Mouse (Mus musculus) spleen, adult 2 months (tissue): ENCODE measurements around the gene Dlx5.

Experiments
- CTCF ChIP-seq: fragments of 200-500 bp; IDR thresholded peaks from 2 replicates; pipeline ENCODE4 v1.5.1; 2011; ENCODE audit warnings: mild to moderate bottlenecking, inconsistent platforms; ENCODE audit not compliant: insufficient read depth, insufficient read length, insufficient replicate concordance; ENCODE audit errors: extremely low read depth
- POLR2A ChIP-seq: fragments of 200-500 bp; IDR thresholded peaks from 2 replicates; pipeline ENCODE4 v1.6.1; 2011; ENCODE audit warnings: low read depth, low read length, inconsistent platforms

- TF ChIP-seq CTCF = no peak
- TF ChIP-seq POLR2A = no peak
Observed at GRCm38 (mm10) chr6:6856316-6856715, 25.6 kb downstream of the Dlx5 start.
